Mouse (Mus musculus): ENCODE data around the gene Cpa1. TPM values are rescaled to one million over a fixed set of nuclear protein-coding genes. Genes with fewer than 3 reads are reported as not detected.
A peak's percentile ranks its signal among the peaks of the same experiment; 100 is the strongest.

The Cpa1 gene
- polyA plus RNA-seq, 1 experiment from 2014 or later, result 732 TPM

DNA sequence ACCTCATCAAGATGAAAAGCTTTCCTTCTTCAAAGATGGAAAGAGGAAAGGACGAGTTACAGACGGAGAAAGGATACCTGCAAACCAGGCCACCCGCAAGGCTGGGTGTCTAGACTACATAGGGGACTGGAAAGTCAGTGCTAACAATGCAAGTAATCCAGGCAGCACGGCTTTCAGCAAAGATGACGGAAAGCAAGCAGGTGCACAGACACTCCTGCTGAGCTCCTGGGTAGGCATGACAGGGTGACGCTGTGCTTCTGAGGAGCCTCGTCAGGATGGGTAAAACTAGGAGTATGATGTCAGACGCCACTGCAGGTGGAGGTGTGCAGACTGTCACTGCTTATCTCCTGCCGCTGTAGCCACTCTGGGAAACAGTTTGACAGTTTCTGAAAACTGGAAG, 38.6 kb downstream of the Cpa1 start:
- Histone ChIP-seq H3K27me3 (replicated peaks) (no peaks in the 10 kb centered on the region), H3K9ac (no peak overlapping the region), H3K9me3 (no peaks in the 10 kb centered on the region), H3K27ac (no peak overlapping the region), H3K4me1 (peaks cover 27% of the 10 kb centered on the region), H3K4me2 (no peak overlapping the region), H3K4me3 (replicated peaks) (no peak overlapping the region), H3K36me3 (no peaks in the 10 kb centered on the region)
- 80% methylated on average over 9 of the region's 9 CpGs for WGBS
- no peak for ATAC-seq (ENCODE audit: insufficient read depth, low FRiP score, low read depth)

DNA sequence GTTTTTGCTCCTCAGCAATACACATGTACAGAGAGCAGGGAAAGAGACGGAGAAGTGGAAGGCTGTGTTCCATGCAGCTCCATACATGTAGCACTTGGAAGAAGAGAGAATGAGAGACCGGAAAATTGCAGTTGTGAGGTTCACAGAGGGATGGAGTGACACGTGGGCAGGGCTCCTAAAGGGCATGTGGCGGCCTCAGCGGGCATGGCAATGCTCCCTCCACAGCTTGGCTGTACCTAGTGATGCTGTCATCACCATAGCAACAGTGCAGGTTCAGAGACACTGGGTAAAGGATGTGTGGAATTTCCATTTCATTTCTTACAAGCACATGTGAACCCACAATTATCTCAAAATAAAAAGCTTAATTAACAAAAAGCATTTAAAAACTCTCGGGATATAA, 39.5 kb downstream of the Cpa1 start:
- H3K27me3 ChIP-seq (replicated peaks), result no peaks in the 10 kb centered on the region
- WGBS, result 83% methylated on average over 6 of the region's 6 CpGs
- peaks cover 34% of the 10 kb centered on the region for H3K4me1 ChIP-seq

DNA sequence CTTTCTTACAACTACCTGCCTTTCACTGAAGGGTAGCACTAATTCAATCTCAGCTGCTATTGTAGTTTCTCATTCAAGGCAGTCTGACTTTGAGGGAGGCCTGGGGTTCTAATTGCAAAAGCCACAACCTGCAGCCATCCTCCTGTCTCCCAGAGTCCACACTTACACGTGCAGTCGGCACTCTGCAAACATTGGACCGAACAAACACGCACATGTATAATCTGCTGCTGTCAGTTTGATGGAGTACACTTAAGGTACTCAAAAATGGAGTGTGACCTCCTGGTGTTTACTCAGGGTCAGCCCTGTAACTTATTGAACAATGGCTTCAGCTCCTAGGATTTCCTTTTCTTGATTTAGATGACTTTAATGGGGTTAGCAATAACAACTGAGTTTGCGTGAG, 40.5 kb downstream of the Cpa1 start:
- no peak overlapping the region for H3K9ac ChIP-seq
- no peak overlapping the region for H3K27ac ChIP-seq
- H3K9me3 ChIP-seq, result no peaks in the 10 kb centered on the region
- H3K36me3 ChIP-seq, result no peaks in the 10 kb centered on the region
- no peaks in the 10 kb centered on the region for H3K27me3 ChIP-seq (replicated peaks)
- no peak overlapping the region for H3K4me3 ChIP-seq (replicated peaks)
- no peak overlapping the region for H3K4me2 ChIP-seq
- ATAC-seq (ENCODE audit: insufficient read depth, low FRiP score, low read depth), result peak; percentile 23; the same call in 1 of the 2 replicates
- H3K4me1 ChIP-seq, result peaks cover 28% of the 10 kb centered on the region
- whole genome bisulfite sequencing, result 32% methylated on average over 5 of the region's 5 CpGs

More for the DNA sequence above, 39.5 kb downstream of the Cpa1 start:
- H3K4me3 ChIP-seq (replicated peaks), result no peak overlapping the region
- H3K36me3 ChIP-seq, result no peaks in the 10 kb centered on the region
- no peak overlapping the region for H3K4me2 ChIP-seq
- ATAC-seq (ENCODE audit: insufficient read depth, low FRiP score, low read depth), result no peak
- no peak overlapping the region for H3K27ac ChIP-seq
- no peak overlapping the region for H3K9ac ChIP-seq
- H3K9me3 ChIP-seq, result no peaks in the 10 kb centered on the region

DNA sequence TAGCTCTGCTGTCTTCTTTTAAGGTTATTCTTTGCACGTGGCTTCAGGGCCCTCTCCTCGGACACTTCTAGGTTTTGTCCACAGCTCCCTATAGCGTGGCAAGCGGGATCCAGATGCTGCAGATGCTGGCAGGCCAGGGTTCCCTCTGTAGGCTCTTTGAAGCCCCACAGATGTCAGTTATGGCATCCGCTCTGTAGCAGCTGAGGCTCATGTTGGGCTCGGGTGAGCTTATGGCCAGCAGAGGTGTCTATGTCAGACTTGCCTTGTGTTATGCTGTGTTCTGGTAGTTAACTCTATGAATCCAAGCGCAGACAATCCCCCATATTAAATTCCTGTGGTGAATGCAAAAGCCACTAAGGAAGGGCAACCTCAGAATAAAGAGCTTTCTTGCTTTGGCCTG, 41.4 kb downstream of the Cpa1 start:
- Histone ChIP-seq H3K4me3 (replicated peaks) (no peak overlapping the region), H3K9me3 (no peaks in the 10 kb centered on the region), H3K27me3 (replicated peaks) (no peaks in the 10 kb centered on the region), H3K4me2 (no peak overlapping the region), H3K9ac (no peak overlapping the region), H3K27ac (no peak overlapping the region), H3K4me1 (peaks cover 24% of the 10 kb centered on the region), H3K36me3 (no peaks in the 10 kb centered on the region)
- ATAC-seq (ENCODE audit: insufficient read depth, low FRiP score, low read depth), result no peak
- WGBS, result 63% methylated on average over 7 of the region's 7 CpGs

DNA sequence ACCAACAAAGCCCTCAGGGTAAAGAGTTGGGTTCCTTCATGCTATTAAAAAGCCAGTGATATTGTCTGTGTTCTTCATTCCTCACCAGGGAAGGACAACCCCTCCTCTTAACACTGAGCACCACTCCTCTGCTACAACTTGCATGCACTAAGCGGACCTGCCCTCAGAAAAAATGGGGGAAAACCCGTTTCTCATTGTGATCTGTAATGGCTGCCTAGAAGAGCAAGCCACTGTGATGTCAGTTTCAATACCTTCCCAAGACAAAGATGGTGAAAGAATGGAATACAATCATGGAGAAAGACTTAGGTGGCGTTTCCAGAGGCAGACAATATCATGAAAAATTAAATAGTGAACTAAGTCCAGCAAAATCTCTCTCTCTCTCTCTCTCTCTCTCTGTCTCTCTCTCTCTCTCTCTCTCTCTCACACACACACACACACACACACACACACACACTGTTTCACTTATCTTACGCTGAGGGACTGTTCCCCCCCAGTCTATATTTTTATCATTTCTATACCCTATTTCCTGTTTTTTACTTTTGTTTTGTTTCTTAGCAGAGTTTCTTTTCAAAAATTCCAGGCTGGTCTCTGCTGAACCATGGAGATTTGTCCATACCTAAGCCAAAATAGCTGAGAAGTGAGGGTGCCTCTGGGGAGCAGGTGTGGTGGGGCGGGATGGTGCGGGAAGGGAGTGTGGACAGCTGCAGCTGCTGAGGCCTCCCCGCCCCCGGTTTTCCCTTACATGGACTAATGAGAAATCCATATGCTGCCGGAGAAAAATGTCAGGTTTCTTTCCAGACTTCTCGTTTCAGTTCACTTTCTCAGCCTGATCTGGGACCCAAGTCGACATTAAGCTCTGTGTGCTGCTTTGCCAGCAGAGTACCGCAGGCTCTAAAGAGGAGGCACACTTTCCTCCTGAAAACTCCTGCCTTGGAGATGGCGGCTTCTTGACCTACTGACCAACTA, 43.2 kb downstream of the Cpa1 start:
- Histone ChIP-seq H3K9ac (no peak overlapping the region), H3K4me2 (peak overlapping the region; percentile 40), H3K27me3 (replicated peaks) (no peaks in the 10 kb centered on the region), H3K27ac (peak overlapping the region; percentile 91), H3K36me3 (no peaks in the 10 kb centered on the region), H3K9me3 (no peaks in the 10 kb centered on the region), H3K4me1 (peaks cover 18% of the 10 kb centered on the region), H3K4me3 (replicated peaks) (0 out of 2 replicates have a peak overlapping the region, but pooled peaks have one; percentile 8)
- WGBS, result 28% methylated on average over 13 of the region's 13 CpGs
- ATAC-seq (ENCODE audit: insufficient read depth, low FRiP score, low read depth), result peak; percentile 67; the same call in 1 of the 2 replicates

DNA sequence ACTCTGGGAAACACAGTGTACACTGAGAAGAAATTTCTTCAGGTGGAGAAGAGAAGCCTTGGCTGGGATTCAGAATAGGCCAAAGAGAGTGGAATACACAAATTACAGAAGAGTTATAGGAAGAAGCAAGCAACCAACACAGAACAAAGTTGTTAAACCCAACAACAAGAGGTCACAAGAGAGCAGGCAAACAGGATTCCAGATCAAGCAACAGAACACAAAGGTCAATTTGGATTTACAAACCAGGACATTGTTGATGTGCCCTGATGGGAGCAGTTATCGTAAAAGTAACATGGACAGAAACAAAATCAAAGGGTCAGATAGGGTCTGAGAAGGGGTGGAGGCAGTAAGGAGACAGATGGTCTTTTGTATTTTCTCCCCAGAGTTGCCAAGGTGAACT, 45.6 kb downstream of the Cpa1 start:
- ATAC-seq (ENCODE audit: insufficient read depth, low FRiP score, low read depth), result no peak
- Histone ChIP-seq H3K4me1 (peaks cover 18% of the 10 kb centered on the region), H3K4me3 (replicated peaks) (no peak overlapping the region), H3K27me3 (replicated peaks) (no peaks in the 10 kb centered on the region), H3K9ac (no peak overlapping the region), H3K36me3 (no peaks in the 10 kb centered on the region), H3K27ac (no peak overlapping the region), H3K4me2 (no peak overlapping the region), H3K9me3 (no peaks in the 10 kb centered on the region)
- WGBS, result 90% methylated on average over 1 of the region's 1 CpGs

DNA sequence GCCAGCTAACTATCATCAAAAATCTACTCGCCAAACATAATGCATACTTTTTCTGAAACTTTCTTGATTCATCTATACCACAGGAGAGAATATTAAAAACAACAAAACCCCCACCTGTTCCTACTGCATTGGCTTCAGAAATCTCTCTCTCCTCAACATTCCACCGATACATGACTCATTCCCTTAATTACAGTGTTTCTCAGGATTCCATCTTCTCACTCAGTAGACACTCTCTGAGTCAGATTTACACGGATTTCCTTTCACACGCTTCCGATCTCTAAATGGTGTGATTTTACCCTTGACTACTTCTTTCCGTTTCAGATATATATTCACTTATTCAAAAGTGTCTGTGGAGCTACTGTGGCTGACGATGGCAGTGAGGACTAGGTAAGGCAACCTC, 48.2 kb downstream of the Cpa1 start:
- 85% methylated on average over 7 of the region's 7 CpGs for WGBS
- peaks cover 9% of the 10 kb centered on the region for H3K4me1 ChIP-seq
- H3K36me3 ChIP-seq, result no peaks in the 10 kb centered on the region
- H3K9ac ChIP-seq, result no peak overlapping the region
- H3K27ac ChIP-seq, result no peak overlapping the region
- ATAC-seq (ENCODE audit: insufficient read depth, low FRiP score, low read depth), result no peak
- H3K27me3 ChIP-seq (replicated peaks), result no peaks in the 10 kb centered on the region
- no peak overlapping the region for H3K4me2 ChIP-seq
- no peak overlapping the region for H3K4me3 ChIP-seq (replicated peaks)
- no peaks in the 10 kb centered on the region for H3K9me3 ChIP-seq

DNA sequence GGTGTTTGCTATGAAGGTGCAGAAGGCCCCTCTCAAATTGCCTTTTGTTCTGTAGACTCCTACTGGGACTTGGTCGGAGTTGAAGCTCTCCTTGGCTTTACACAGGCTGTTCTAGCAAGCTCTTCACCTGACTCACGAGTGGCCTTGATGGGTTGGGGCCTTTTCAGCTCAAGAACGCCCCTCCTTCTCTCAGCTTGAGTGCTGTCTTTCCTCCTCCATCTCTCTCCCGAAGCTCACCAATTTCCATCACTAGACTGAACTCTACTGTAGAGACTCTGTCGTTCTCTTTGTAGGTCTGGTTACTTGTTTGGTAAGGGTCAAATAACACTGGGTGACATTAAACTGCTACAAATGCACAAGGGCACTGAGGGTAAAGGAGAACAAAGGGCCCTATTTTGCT, 53.8 kb downstream of the Cpa1 start:
- H3K27ac ChIP-seq, result peak overlapping the region; percentile 90
- H3K27me3 ChIP-seq (replicated peaks), result no peaks in the 10 kb centered on the region
- peaks cover 6% of the 10 kb centered on the region; the same call in 1 of the 2 replicates for H3K4me1 ChIP-seq
- peak overlapping the region; percentile 51 for H3K4me3 ChIP-seq (replicated peaks)
- H3K4me2 ChIP-seq, result peak overlapping the region; percentile 61
- ATAC-seq (ENCODE audit: insufficient read depth, low FRiP score, low read depth), result no peak
- no peaks in the 10 kb centered on the region for H3K36me3 ChIP-seq
- 66% methylated on average over 5 of the region's 5 CpGs for WGBS
- peak overlapping the region; percentile 0; the same call in 1 of the 2 replicates for H3K9ac ChIP-seq
- no peaks in the 10 kb centered on the region for H3K9me3 ChIP-seq

DNA sequence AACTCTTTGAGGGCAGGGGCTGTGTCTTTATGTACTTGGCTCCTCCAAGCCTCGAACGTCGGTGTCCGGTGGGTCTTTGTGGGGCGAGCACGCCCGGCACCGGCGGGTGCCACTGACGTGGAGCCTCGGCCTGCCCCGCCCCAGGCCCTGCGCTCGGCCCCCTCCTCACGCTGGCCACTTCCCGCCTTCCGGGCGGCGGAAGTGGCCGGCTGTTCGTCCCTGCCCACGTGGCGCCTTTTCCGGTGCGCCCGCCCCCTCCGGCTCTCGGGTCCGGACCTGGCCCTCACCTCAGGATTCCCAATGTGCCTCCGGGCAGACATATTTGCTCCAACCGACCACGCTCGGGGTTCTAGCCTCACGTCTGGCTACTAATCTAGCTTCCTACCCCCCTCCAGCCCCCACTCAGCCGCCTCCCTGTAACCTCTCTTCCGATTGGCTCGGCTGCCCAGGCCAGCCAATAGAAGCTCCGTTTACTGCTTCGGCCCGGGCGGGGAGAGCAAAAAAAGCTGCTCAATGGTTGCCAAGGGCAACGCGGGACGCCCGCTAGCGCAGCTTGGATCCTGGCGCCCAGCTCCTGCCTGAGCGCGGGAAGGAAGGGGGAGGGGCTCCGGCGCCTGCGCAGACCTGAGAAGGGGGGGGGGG, 54.5 kb downstream of the Cpa1 start, which contains the start of gene Cep41:
Cep41 (minus strand) TSS at position 400 of the 642 bp plus-strand sequence.
- peak within 1 kb of the TSS; percentile 51 for H3K4me3 ChIP-seq (replicated peaks)
- no peaks in the 10 kb centered on the region for H3K36me3 ChIP-seq
- under 1% methylated on average over 51 of the region's 52 CpGs for WGBS
- peak within 1 kb of the TSS; percentile 90 for H3K27ac ChIP-seq
- peak within 1 kb of the TSS; percentile 61 for H3K4me2 ChIP-seq
- ATAC-seq (ENCODE audit: insufficient read depth, low FRiP score, low read depth), result peak; percentile 95
- no peaks in the 10 kb centered on the region for H3K9me3 ChIP-seq
- H3K27me3 ChIP-seq (replicated peaks), result no peaks in the 10 kb centered on the region
- peaks cover 8% of the 10 kb centered on the region; the same call in 1 of the 2 replicates for H3K4me1 ChIP-seq
- peak within 1 kb of the TSS; percentile 0; the same call in 1 of the 2 replicates for H3K9ac ChIP-seq

DNA sequence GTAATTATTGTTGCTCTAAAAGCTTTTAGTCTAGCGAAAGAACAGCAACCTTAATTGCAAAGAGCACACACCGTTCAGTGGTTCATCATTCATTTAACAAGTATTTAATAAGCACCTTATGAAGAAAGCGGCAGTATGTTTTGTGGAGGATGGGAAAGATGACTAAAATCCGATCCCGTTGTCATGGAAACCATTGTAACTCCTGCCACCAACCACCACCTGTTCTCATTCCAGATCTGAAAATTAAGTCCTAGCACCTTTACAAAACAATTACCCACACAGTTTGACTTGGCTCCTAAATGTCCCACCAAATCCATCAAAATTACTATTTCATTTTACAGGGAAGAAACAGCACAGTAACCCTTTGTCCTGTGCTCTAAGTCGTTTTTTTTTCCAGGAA, 55.2 kb downstream of the Cpa1 start:
- Histone ChIP-seq H3K9ac (no peak overlapping the region), H3K9me3 (no peaks in the 10 kb centered on the region), H3K36me3 (no peaks in the 10 kb centered on the region), H3K27ac (0 out of 2 replicates have a peak overlapping the region, but pooled peaks have one; percentile 23), H3K4me3 (replicated peaks) (peak overlapping the region; percentile 51; the same call in 1 of the 2 replicates), H3K4me2 (peak overlapping the region; percentile 61), H3K27me3 (replicated peaks) (no peaks in the 10 kb centered on the region), H3K4me1 (peaks cover 8% of the 10 kb centered on the region; the same call in 1 of the 2 replicates)
- no peak for ATAC-seq (ENCODE audit: insufficient read depth, low FRiP score, low read depth)
- WGBS, result 38% methylated on average over 6 of the region's 6 CpGs

Data from stomach, embryonic 15.5 days (tissue).